Mouse (Mus musculus) lung, postnatal 14 days (tissue): ENCODE measurements around the gene Gfra1.

Source experiments
- DNase-seq: peaks from one replicate; pipeline ENCODE4 v3.0.0; 2021

Gene Gfra1

GRCm38 (mm10) chr19:58455496-58456061, at the start of gene Gfra1:
Gfra1 (minus strand) TSS chr19:58455909.
- DNase-seq: peak; percentile 38

GRCm38 (mm10) chr19:58500049-58500448, 44.3 kb upstream of the Gfra1 start:
- no peak for DNase-seq

DNA sequence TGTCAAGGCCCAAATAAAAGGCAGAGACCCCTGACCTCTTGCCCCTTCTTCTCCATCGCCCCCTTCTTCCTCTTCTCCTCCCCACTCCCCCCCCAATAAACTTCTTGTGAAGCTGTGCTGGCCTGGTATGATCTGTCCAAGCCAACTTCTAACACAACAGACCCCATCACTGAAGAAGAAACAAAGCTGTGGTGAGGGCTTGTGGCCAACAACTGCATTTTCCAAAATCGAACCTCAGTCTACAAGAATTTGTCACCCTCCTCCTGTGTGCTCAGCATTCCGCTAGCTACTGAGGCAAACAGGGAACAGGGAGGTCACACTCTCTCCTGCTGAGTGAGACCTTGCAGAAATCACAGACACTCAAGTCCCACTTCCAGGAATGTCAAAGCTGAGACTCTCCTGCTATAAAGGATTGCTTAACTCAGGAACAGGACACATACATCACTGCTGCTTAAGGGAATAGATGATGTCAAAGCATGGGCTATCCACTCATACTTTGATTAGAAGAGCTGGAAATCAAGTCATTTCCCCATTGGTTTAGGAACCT, 43.8 kb upstream of the Gfra1 start:
- peak; percentile 31 for DNase-seq

DNA sequence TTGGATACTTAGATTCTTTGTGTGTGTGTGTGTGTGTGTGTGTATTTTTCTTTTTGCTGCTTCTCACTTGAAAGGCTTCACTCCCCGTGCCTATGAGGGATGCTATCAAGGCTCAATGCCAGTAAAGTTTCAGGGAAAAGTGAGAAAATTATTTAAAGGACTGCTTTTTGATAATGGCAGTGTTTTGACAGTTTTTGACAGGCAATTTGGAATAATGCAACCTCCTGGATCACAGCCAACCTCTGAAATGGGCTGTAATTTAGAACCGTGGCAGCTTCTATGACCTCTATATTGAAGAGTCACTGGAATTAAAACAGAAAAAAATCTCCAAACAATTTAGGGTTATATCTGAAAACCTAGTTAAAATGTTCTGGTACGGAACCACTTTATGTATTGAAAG, 41.4 kb upstream of the Gfra1 start:
- DNase-seq: peak; percentile 4

- no peak for DNase-seq
These were observed 31.0 kb upstream of the Gfra1 start for GRCm38 (mm10) chr19:58486686-58487085.

- no peak for DNase-seq
These were observed 26.8 kb upstream of the Gfra1 start for GRCm38 (mm10) chr19:58482373-58482977.

GRCm38 (mm10) chr19:58474251-58474650, 18.5 kb upstream of the Gfra1 start:
- no peak for DNase-seq

- DNase-seq: peak; percentile 93
These were observed 13.7 kb upstream of the Gfra1 start for GRCm38 (mm10) chr19:58469421-58469820.

- no peak for DNase-seq
These were observed 12.6 kb upstream of the Gfra1 start for GRCm38 (mm10) chr19:58468331-58468730.

DNA sequence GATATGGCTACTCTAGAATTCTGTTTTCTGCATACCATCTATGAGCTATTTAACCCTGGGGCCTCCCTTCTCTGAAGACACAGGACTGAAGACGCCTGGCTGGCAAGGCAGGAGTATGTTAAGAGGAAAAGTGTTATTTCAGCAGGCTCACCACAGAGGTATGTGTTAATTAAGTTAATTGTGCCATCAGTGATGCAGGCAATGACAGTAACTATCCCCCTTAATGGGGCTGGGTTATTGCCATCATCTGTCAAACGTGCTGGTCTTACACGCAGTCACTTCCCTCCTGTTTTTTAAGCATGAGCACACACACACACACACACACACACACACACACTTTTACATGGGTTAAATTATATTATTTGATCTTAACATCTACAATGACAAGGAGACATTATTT, 8.0 kb upstream of the Gfra1 start:
- no peak for DNase-seq

DNA sequence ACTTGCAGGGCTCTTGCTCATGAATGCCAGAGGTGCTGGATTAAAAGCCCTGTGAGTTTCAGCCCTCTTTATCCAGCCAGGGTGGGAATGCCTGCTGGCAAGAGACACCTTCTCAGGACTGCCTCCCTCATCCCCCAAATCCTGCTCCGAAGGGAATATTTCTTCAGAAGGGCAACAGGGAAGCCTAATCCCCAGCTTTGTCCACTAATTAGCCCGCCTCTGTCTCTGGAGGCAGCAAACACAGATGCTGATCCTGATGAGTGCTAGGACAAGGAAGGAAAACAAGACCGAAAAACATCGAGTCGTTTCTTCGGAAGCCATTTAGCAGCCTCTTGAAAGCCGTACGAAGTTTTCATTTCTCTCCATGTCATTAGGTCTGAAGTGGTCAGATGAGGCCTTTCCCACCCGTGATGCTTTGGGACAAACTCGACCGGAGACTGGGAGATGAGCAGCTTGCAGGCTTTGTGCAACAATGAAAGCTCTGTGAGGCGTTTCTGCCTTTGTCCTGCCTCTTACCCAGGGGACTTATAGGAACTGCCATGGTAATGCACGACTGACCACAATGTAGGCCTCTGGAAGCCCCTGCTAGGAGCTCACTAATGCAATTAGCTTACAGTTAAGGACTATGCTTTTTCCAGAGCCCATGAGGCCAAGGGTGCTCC, 4.8 kb upstream of the Gfra1 start:
- DNase-seq: no peak

GRCm38 (mm10) chr19:58456491-58457061, 867 bp upstream of the Gfra1 start:
- no peak for DNase-seq

DNA sequence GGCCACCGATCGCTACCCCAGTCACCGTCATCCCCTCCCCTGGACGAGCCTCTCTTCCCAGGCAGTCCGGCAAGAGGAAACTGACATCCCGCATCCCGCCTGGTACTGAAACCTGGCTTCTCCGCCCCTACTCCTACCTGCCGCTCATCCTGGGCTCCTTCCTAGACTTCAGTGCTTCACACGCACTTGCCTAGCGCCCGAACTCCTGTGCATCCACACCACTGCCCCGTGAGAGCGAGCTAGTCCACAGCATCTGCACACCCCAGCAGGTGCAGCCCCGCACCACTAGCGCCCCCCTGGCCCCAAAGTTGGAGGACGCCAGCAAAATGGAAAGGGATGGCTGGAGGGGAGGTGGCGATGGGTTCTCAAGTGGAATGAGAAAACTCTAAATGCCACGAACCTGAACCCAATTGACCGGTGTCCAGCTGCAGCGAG, 631 bp downstream of the Gfra1 start:
- DNase-seq: peak; percentile 12

- DNase-seq: peak; percentile 39
These were observed 1.2 kb downstream of the Gfra1 start for GRCm38 (mm10) chr19:58454261-58455060.

- DNase-seq: peak; percentile 14
These were observed 2.1 kb downstream of the Gfra1 start for GRCm38 (mm10) chr19:58453581-58453980.

DNA sequence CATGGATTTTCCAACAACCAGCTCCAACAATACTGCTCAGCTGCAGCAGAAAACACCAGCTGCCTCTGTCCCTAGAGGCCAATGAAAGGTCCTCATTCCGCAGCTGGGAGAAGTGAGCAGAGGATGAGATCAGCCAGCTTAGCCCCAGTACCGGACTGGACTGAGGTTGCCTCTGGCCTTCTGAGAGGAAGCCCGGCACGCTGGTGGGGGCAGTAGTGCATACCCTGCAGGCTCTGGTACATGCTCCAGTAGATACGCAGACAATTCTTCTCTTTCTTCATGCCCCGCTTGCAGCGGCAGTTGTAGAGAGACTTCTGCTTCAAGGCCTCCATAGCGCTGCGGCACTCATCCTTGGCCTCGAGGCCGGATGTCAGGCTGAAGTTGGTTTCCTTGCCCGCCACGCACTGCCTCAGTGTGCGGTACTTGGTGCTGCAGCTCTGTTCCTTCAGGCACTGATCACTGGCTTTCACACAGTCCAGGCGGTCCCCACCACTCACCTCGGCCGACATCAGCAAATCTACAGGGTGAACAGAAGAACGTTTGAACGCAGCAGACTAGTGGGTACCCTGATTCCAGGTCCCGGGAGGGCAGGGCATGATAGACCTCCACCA, 2.7 kb downstream of the Gfra1 start:
- no peak for DNase-seq

- DNase-seq: no peak
These were observed 3.4 kb downstream of the Gfra1 start for GRCm38 (mm10) chr19:58452178-58452819.

DNA sequence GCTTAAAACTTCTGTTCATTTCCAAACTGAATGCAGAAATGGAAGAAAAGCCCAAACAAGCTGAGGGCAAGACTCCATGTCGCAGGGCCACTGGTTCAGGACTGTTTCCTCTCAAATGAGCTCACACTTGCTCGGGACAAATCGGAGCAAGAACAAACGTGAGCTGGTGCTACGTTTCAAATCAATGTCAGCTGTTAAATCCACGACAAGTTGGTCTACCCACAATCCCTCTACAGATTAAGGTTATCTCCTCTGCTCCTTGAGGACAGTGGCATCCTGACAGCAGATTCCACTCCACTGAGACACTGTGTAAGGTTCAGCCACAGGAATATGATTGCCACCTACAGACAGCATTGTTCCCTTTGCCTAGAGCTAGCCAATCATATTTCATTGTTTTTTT, 4.4 kb downstream of the Gfra1 start:
- DNase-seq: no peak

DNA sequence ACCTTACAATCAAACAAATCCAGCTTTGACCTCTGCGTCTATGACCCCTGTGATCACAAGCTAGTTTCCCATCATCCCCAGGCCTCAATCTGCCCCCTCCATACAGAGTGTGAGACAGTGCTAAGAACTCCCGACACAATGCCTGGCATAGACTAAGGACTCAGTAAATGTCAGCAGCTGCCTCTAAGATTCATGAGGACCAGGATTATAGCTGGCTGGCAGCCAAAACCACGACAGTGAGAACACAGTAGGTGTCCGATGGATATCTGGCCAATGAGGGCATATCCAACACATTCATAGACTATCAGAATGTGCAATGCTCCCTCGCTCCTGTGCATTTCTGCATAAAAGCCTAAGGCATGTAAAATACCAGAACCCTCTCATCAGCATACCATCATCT, 5.0 kb downstream of the Gfra1 start:
- DNase-seq: no peak

- no peak for DNase-seq
These were observed 12.7 kb downstream of the Gfra1 start for GRCm38 (mm10) chr19:58442785-58443732.

GRCm38 (mm10) chr19:58441785-58442184, 13.9 kb downstream of the Gfra1 start:
- no peak for DNase-seq
